Mouse (Mus musculus) CH12.LX (cell line): ENCODE measurements around the gene Pakap.

Source experiments
- CHD2 ChIP-seq: IDR thresholded peaks from 2 replicates; pipeline ENCODE4 v1.6.1; 2011; ENCODE audit warnings: low read length, improper control_type of control experiment
- CTCF ChIP-seq, 2 experiments: IDR thresholded peaks in 1 of 2; conservative IDR thresholded peaks in 1 of 2; 2 replicates each; pipeline ENCODE4 v1.5.1; 2011 to 2012; ENCODE audit warnings: low read depth in 2 of 2, low read length in 2 of 2, improper control_type of control experiment in 1 of 2, inconsistent platforms in 1 of 2, mild to moderate bottlenecking in 1 of 2, moderate library complexity in 1 of 2
- EP300 ChIP-seq: IDR thresholded peaks from 2 replicates; pipeline ENCODE4 v1.6.1; 2011; ENCODE audit warnings: low read length, improper control_type of control experiment
- IRF4 ChIP-seq: IDR thresholded peaks from 2 replicates; pipeline ENCODE4 v1.6.1; 2014; ENCODE audit warnings: low read depth, mild to moderate bottlenecking, inconsistent platforms, low read length, improper control_type of control experiment
- MAFK ChIP-seq: IDR thresholded peaks from 2 replicates; pipeline ENCODE4 v1.6.1; 2011; ENCODE audit warnings: low read length, improper control_type of control experiment; ENCODE audit not compliant: insufficient replicate concordance
- MXI1 ChIP-seq: IDR thresholded peaks from 2 replicates; pipeline ENCODE4 v1.6.1; 2011; ENCODE audit warnings: mild to moderate bottlenecking, low read depth, low read length, improper control_type of control experiment
- MYC ChIP-seq: IDR thresholded peaks from 2 replicates; pipeline ENCODE4 v1.6.1; 2011; ENCODE audit warnings: low read depth, mild to moderate bottlenecking, improper control_type of control experiment, low read length
- POLR2A ChIP-seq: IDR thresholded peaks from 2 replicates; pipeline ENCODE4 v1.6.1; 2011; ENCODE audit warnings: low read depth, mild to moderate bottlenecking, improper control_type of control experiment, low read length
- SIN3A ChIP-seq: IDR thresholded peaks from 2 replicates; pipeline ENCODE4 v1.6.1; 2012; ENCODE audit warnings: low read length, improper control_type of control experiment, inconsistent platforms
- SMC3 ChIP-seq: IDR thresholded peaks from 2 replicates; pipeline ENCODE4 v1.6.1; 2011; ENCODE audit warnings: low read depth, low read length, improper control_type of control experiment
- TCF12 ChIP-seq: IDR thresholded peaks from 2 replicates; pipeline ENCODE4 v1.6.1; 2014; ENCODE audit warnings: low read depth, mild to moderate bottlenecking, inconsistent platforms, low read length, improper control_type of control experiment
- USF1 ChIP-seq: IDR thresholded peaks from 2 replicates; pipeline ENCODE4 v1.6.1; 2014; ENCODE audit warnings: low read depth, mild to moderate bottlenecking, inconsistent platforms, low read length, improper control_type of control experiment
- USF2 ChIP-seq: conservative IDR thresholded peaks from 2 replicates; pipeline ENCODE4 v1.6.1; 2011; ENCODE audit warnings: low read depth, low read length, improper control_type of control experiment
- ZNF384 ChIP-seq: IDR thresholded peaks from 2 replicates; pipeline ENCODE4 v1.6.1; 2012; ENCODE audit warnings: low read depth, low read length, improper control_type of control experiment, inconsistent platforms

DNA sequence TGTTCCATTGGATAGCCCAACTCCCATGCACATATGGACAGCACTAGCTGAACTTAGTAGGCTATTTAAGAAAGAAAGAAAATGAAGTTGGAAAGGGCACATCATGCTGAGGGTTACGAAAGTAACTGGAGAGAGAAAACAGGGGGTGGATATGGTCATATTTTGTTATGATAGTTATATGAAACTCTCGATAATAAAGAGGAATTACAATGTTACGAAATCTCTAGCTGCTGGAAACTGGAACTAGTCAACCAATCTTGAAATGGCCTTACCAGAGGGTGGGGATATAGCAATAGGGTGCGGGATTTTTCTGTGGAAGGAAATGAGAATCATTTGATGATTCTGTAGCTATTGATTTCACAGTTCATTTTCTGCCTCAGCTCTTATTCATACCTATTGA, 46.7 kb downstream of the Pakap start:
- no peak for TF ChIP-seq CTCF (conservative IDR thresholded peaks at IDR 0.05 in 1 of 2, IDR thresholded peaks at IDR 0.05 in 1 of 2; ENCODE audit: low read depth in 2 of 2, low read length in 2 of 2)
- no peak for TF ChIP-seq SMC3
- TF ChIP-seq ZNF384, result no peak
- TF ChIP-seq POLR2A, result no peak
- no peak for TF ChIP-seq USF2
- TF ChIP-seq TCF12, result no peak
- no peak for TF ChIP-seq USF1
- no peak for TF ChIP-seq IRF4
- no peak for TF ChIP-seq MAFK
- no peak for TF ChIP-seq EP300
- TF ChIP-seq CHD2, result no peak
- TF ChIP-seq MXI1, result no peak
- no peak for TF ChIP-seq SIN3A
- no peak for TF ChIP-seq MYC
